Mouse (Mus musculus) CH12.LX (cell line): ENCODE results near the gene Arhgef26.

ENCODE experiments used
- CTCF ChIP-seq, 2 experiments: IDR thresholded peaks in 1 of 2; conservative IDR thresholded peaks in 1 of 2; 2 replicates each; pipeline ENCODE4 v1.5.1; 2011 to 2012; ENCODE audit warnings: low read depth in 2 of 2, low read length in 2 of 2, improper control_type of control experiment in 1 of 2, inconsistent platforms in 1 of 2, mild to moderate bottlenecking in 1 of 2, moderate library complexity in 1 of 2
- GABPA ChIP-seq: IDR thresholded peaks from 2 replicates; pipeline ENCODE4 v1.6.1; 2012; ENCODE audit warnings: low read depth, low read length, improper control_type of control experiment, inconsistent platforms; ENCODE audit not compliant: insufficient replicate concordance
- IRF4 ChIP-seq: IDR thresholded peaks from 2 replicates; pipeline ENCODE4 v1.6.1; 2014; ENCODE audit warnings: low read depth, mild to moderate bottlenecking, inconsistent platforms, low read length, improper control_type of control experiment
- MAFK ChIP-seq: IDR thresholded peaks from 2 replicates; pipeline ENCODE4 v1.6.1; 2011; ENCODE audit warnings: low read length, improper control_type of control experiment; ENCODE audit not compliant: insufficient replicate concordance
- MAX ChIP-seq: IDR thresholded peaks from 2 replicates; pipeline ENCODE4 v1.6.1; 2011; ENCODE audit warnings: low read length, improper control_type of control experiment
- MEF2A ChIP-seq: IDR thresholded peaks from 2 replicates; pipeline ENCODE4 v1.6.1; 2014; ENCODE audit warnings: low read depth, mild to moderate bottlenecking, inconsistent platforms, low read length, improper control_type of control experiment, borderline replicate concordance
- UBTF ChIP-seq: IDR thresholded peaks from 2 replicates; pipeline ENCODE4 v1.6.1; 2012; ENCODE audit warnings: low read depth, mild to moderate bottlenecking, inconsistent platforms, low read length, improper control_type of control experiment, moderate library complexity
- USF2 ChIP-seq: conservative IDR thresholded peaks from 2 replicates; pipeline ENCODE4 v1.6.1; 2011; ENCODE audit warnings: low read depth, low read length, improper control_type of control experiment

GRCm38 (mm10) chr3:62382853-62383252 is 44.7 kb downstream of the Arhgef26 start:
- TF ChIP-seq MAFK (no peak), CTCF (conservative IDR thresholded peaks at IDR 0.05 in 1 of 2, IDR thresholded peaks at IDR 0.05 in 1 of 2; ENCODE audit: low read depth in 2 of 2, low read length in 2 of 2) (no peak), IRF4 (no peak), UBTF (no peak), MEF2A (no peak), GABPA (no peak), MAX (no peak), USF2 (no peak)
